Mouse (Mus musculus) 416B (cell line): Measurements from ENCODE around the gene Insl3.
A peak's percentile ranks its signal among the peaks of the same experiment; 100 is the strongest.

Experiments
- DNase-seq: peaks from one replicate; pipeline ENCODE4 v3.0.0; 2011; ENCODE audit warnings: low read depth

Gene Insl3

DNA sequence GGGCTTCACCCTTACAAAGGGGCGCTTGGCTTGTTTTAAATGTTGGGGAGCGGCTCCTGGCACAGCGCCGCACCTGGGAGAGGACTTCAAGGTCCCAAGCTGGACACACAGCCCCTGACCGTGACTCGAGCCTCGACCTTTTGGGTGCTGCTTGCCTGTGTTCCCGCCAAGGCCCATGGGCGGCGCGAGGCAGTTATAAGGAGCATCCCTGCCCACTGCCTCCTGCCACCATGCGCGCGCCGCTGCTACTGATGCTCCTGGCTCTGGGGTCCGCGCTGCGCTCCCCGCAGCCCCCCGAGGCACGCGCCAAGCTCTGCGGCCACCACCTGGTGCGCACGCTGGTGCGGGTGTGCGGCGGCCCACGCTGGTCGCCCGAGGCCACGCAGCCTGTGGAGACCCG is at the start of gene Insl3:
Gene Insl3 (plus strand): TSS at position 187 of the 400 bp plus-strand sequence.
- no peak for DNase-seq

- DNase-seq, result no peak
Observed at GRCm38 (mm10) chr8:71639318-71639717, 49.7 kb upstream of the Insl3 start.

DNA sequence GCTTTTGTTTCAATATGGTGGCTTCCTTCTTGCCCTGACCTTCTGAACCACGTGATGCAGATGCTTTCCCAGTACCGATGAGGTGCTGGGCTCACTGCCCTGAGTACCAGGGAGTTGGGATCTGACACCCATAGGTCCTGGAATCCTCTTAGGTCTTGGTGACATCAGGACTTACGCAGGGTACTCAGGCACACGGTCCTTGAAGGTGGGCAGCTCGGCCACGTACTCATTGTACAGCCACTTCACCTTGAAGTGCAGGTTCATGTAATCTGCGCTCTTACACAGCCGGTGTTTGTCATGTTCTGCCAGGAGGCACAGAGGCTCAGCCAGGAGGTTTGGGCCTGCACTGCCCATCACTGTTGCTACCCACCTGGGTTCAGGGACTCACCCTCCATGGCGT is 43.5 kb upstream of the Insl3 start:
- no peak for DNase-seq

- no peak for DNase-seq
Observed at GRCm38 (mm10) chr8:71654600-71654999, 34.4 kb upstream of the Insl3 start.

DNA sequence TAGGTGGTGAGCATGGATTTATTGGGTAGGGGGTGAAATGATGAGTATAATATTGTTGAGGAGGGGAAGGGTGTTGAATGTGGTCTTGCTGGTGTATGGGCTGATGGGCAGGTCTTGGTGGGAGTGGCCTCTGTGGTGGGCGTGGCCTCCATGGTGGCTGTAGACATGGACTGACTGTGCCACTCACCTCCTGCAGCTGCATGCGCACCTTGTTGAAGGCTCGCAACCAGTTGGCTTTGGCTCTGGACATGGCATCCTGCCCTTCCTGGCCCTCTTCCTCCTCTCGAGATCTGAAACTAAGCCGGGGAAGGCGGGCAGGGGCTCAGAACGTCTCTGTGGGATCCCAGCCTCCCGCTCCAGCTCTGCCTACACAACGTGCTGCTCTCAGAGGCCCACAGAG is 31.2 kb upstream of the Insl3 start:
- no peak for DNase-seq

- DNase-seq, result no peak
Observed at GRCm38 (mm10) chr8:71658515-71659049, 30.4 kb upstream of the Insl3 start.

GRCm38 (mm10) chr8:71659751-71660150 is 29.3 kb upstream of the Insl3 start:
- no peak for DNase-seq

- peak; percentile 85 for DNase-seq
Observed at GRCm38 (mm10) chr8:71660325-71661120, 28.5 kb upstream of the Insl3 start.

- peak; percentile 100 for DNase-seq
Observed at GRCm38 (mm10) chr8:71665331-71666130, 23.5 kb upstream of the Insl3 start.

- DNase-seq, result no peak
Observed at GRCm38 (mm10) chr8:71666855-71667254, 22.2 kb upstream of the Insl3 start.

DNA sequence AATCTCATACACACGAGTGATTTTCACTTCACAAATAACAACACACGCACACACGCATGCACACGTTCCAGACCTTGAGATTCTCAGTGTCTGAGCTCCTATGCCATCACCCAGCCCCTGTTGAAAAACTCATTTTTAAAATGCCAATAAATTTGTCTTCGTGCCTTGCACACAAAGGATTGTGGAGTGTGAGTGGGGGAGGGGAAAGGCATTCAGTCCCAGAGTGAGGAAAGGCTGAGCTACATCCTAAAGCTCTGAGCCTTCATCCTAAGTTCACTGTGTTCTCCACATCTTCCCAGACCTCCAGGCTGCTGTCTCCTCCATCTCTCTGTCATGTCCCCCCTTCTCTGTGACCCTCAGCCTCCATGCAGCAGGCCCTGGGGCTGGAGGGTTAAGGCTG is 21.8 kb upstream of the Insl3 start:
- no peak for DNase-seq

GRCm38 (mm10) chr8:71668220-71668975 is 20.6 kb upstream of the Insl3 start:
- peak; percentile 96 for DNase-seq

DNA sequence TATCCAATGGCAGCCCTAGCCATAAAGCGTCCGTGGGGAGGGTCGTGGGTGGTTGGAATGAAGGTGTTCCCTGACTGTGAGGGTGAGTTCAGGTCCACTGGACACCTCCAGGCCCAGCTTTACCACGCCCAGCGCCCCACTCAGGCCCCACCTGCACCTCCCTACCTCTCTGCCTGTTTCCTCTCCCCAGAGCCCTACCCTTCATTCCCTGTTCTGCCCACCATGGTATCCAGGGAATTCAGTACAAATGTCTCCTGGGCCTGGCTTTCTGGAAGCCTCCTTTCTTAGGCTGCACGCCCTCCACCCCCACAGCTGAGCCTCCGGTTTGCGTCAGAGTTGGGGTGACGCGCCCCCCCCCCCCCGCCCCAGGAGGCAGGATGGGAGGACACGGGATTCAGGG is 18.8 kb upstream of the Insl3 start:
- no peak for DNase-seq

- peak; percentile 87 for DNase-seq
Observed at GRCm38 (mm10) chr8:71670621-71671548, 18.1 kb upstream of the Insl3 start.

DNA sequence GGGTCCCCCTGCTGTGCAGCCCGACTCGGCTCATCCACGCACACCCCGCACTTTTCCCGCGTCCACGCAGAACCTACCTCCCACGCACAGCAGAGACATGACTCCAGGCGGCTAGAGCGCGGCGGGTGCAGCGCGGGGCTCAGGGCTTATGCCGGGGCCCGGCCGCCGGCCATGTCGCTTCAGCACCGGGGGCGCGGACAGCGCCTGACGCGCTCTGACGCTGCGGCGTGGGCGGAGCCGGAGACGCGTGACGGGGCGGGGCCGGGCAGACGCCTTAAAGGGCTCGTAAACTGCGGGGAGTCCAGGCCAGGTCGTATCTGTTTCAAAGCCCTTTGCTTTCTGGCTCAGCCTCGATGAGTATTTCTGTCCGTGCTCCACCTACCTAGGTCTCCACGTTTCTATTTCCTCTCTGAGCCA is 17.5 kb upstream of the Insl3 start, which contains the start of gene Unc13a:
Gene Unc13a (minus strand): TSS at position 209 of the 417 bp plus-strand sequence.
- peak; percentile 89 for DNase-seq

GRCm38 (mm10) chr8:71672168-71672735 is 16.8 kb upstream of the Insl3 start:
- no peak for DNase-seq

DNA sequence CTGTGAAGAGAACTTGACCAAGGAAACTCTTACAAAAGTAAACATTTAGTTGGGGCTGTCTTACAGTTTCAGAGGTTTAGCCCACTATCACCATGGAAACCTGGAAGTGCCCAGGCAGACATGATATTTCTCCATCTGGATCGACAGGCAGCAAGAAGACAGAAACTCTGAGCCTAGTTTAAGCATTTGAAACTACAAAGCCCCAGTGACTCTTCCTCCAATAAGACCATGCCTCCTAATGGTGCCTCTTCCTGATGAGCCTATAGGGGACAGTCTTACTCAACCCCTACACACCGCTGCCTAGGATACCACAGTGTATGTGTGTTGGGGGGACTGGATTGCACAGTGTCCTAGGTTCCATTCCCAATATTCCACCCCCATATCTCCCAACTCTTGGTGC is 14.9 kb upstream of the Insl3 start:
- no peak for DNase-seq

- DNase-seq, result no peak
Observed at GRCm38 (mm10) chr8:71675456-71676019, 13.5 kb upstream of the Insl3 start.

DNA sequence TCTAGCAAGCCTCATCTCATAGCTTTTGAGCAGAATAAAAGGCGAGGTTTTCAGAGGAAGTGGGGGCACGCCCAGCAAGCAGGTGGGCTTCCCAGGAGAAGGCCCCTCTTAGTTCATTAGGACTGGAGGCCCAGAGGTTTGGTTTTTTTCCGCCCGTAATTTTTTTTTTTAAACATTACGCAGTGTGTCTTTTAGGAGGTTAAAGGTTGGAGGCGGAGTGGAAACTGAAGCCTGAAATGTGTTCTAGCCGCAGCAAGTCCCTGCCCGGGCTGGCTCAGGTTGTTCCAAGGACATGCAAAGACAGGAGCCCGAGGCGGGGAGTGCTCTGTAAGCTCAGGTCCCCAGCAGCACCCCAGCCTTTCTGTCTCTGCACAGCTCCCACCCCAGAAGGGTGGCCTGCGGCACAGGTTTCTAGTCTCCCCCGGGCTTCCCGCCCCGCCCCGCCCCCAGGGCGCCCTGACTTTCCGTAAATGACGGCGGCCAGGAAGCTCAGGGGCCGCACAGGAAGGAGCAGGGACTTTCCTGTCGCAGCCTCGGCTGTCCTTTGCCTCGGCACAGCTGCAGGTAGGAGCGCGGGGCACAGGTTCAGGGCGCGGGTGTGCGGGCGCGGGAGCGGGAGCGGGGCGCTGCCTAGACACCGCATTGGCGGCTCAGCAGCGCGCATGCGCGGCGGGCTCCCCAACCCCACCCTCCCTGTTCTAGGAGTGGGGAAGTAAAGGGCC is 12.8 kb upstream of the Insl3 start, which contains the start of gene Jak3:
Gene Jak3 (plus strand): TSS at position 277 of the 722 bp plus-strand sequence.
- DNase-seq, result peak; percentile 83
